Mouse (Mus musculus): Measurements from ENCODE around the gene Ubxn7.

DNA sequence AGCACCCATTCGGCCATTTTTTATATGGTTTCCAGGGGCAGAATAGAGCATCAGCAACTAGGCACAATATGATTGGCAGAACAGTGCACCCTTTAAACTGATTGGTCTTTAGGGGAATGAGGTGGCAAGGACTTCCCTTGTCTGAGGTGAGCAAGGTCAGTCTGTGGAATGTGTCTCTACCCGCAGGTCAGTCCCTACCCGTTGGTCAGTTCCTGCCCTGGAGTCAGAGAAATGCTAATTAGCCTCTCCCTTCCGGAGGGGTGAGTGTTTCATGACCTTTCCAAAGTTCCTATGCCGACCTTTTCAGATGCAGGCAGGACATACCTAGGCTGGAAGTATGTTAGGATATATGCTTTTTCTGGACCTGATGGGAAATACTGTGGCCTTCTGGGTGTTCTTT is 19.7 kb upstream of the Ubxn7 start:
- TF ChIP-seq CTCF (IDR thresholded peaks at IDR 0.05; ENCODE audit: borderline replicate concordance, extremely low read depth, insufficient read depth, insufficient read length) (no peak), POLR2A (IDR thresholded peaks at IDR 0.05; ENCODE audit: borderline replicate concordance, extremely low read depth, insufficient read depth, insufficient read length, poor library complexity, severe bottlenecking) (no peak)

All from brain, embryonic 14.5 days (tissue).